In the genomic region with DNA sequence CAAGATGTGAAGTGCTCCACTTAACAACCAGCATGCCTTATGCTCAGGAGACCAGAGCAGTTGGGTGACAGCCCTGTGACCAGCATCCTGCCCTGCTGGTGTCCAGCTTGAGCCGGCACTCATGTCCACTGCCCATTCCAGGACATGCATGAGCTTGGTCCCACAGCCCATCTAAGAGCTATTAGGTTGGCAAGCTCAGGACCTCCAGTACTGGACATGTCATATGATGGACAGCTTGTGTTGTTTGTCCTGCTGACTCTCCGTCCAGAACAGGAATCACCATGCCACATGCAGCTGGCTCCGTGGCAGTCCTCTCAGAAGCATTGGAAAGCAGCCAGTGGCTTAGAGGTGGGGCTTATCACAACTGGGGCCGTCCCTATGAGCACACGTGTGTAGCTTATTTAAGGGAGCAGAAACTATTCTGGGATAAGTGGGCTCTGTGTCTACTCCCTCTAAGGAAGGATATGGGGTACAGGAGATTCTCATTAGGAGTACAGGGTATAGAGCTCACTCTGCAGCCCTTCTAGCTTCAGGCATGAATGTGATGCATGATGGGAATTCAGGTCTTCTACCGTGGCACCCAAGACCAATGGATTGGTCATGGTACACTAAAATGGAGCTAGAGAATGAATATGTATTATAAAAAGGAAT, we compare ENCODE assay signal across 10 mouse cellular contexts.
DNase-seq lines count a peak whose midpoint lies in the region; ATAC-seq and TF ChIP-seq lines count a peak whose summit lies in the region.
"Had no signal": no experiment of that assay in that cellular context is flagged by ENCODE, and none has a peak within 500 bp of the region (broad histone marks: within the 10 kb centered on the region; RNA-seq: fewer than 3 reads in every experiment).

No protein-coding gene starts in this region.

- H3K27ac ChIP-seq in lung, embryonic 14.5 days (ENCODE audit: low read depth): no peak overlapping the region
- H3K27ac ChIP-seq in lung, postnatal 0 days (ENCODE audit: low read length): no peak overlapping the region
- H3K27ac ChIP-seq in embryonic facial prominence, embryonic 14.5 days (replicated peaks; ENCODE audit: low read depth, low read length): no peak overlapping the region
- no peak overlapping the region for H3K27ac ChIP-seq in midbrain, embryonic 15.5 days

- H3K27me3 ChIP-seq in lung, embryonic 14.5 days (ENCODE audit: insufficient read depth, low read length): no peaks in the 10 kb centered on the region
- H3K27me3 ChIP-seq in lung, postnatal 0 days (replicated peaks; ENCODE audit: insufficient read depth, low read length): no peaks in the 10 kb centered on the region
- no peaks in the 10 kb centered on the region for H3K27me3 ChIP-seq in embryonic facial prominence, embryonic 14.5 days (replicated peaks; ENCODE audit: control insufficient read depth, insufficient read depth, low read length)
- no peaks in the 10 kb centered on the region for H3K27me3 ChIP-seq in midbrain, embryonic 15.5 days (replicated peaks)

- 42% methylated on average over 6 of the region's 6 CpGs for WGBS in lung, embryonic 14.5 days
- 38% methylated on average over 6 of the region's 6 CpGs for WGBS in lung, postnatal 0 days
- WGBS in embryonic facial prominence, embryonic 14.5 days: 44% methylated on average over 6 of the region's 6 CpGs
- 43% methylated on average over 6 of the region's 6 CpGs for WGBS in midbrain, embryonic 15.5 days

- no peak for TF ChIP-seq CTCF in lung, embryonic 14.5 days (IDR thresholded peaks at IDR 0.05; ENCODE audit: low read depth)
- no peak for TF ChIP-seq CTCF in lung, postnatal 0 days (IDR thresholded peaks at IDR 0.05)

- no peak for ATAC-seq in lung, embryonic 14.5 days (ENCODE audit: insufficient read depth)
- no peak; the same call in 1 of the 2 replicates for ATAC-seq in lung, postnatal 0 days
- ATAC-seq in embryonic facial prominence, embryonic 14.5 days (ENCODE audit: low read depth): peak; percentile 88
- peak; percentile 73 for ATAC-seq in midbrain, embryonic 15.5 days (replicated peaks)

- H3K4me2 ChIP-seq in lung, embryonic 14.5 days: no peak overlapping the region
- H3K4me2 ChIP-seq in lung, postnatal 0 days (replicated peaks; ENCODE audit: low read depth, low read length): no peak overlapping the region
- no peak overlapping the region for H3K4me2 ChIP-seq in embryonic facial prominence, embryonic 14.5 days (ENCODE audit: low read depth, low read length)
- no peak overlapping the region for H3K4me2 ChIP-seq in midbrain, embryonic 15.5 days

- no peaks in the 10 kb centered on the region for H3K4me1 ChIP-seq in lung, embryonic 14.5 days (ENCODE audit: insufficient read depth)
- H3K4me1 ChIP-seq in lung, postnatal 0 days (ENCODE audit: insufficient read depth, low read depth, low read length): no peaks in the 10 kb centered on the region
- H3K4me1 ChIP-seq in embryonic facial prominence, embryonic 14.5 days (ENCODE audit: control insufficient read depth, insufficient read depth, low read length): 0 out of 2 replicates have a peak, but pooled peaks cover 5% of the 10 kb centered on the region
- peaks cover 22% of the 10 kb centered on the region for H3K4me1 ChIP-seq in midbrain, embryonic 15.5 days

- intact Hi-C loops in heart, postnatal 25 days (cut with DNase I): no loop called here

- no peaks in the 10 kb centered on the region for H3K9me3 ChIP-seq in lung, embryonic 14.5 days (ENCODE audit: low read depth, low read length)
- no peaks in the 10 kb centered on the region for H3K9me3 ChIP-seq in lung, postnatal 0 days (ENCODE audit: low read length)
- H3K9me3 ChIP-seq in embryonic facial prominence, embryonic 14.5 days (ENCODE audit: control insufficient read depth, low read length): no peaks in the 10 kb centered on the region
- H3K9me3 ChIP-seq in midbrain, embryonic 15.5 days: no peaks in the 10 kb centered on the region

- H3K4me3 ChIP-seq in lung, embryonic 14.5 days (ENCODE audit: low read depth, low read length): no peak overlapping the region
- no peak overlapping the region for H3K4me3 ChIP-seq in lung, postnatal 0 days (ENCODE audit: low read depth, low read length)
- H3K4me3 ChIP-seq in embryonic facial prominence, embryonic 14.5 days (ENCODE audit: low read depth, low read length): no peak overlapping the region
- no peak overlapping the region for H3K4me3 ChIP-seq in midbrain, embryonic 15.5 days

- no peaks in the 10 kb centered on the region for H3K36me3 ChIP-seq in lung, embryonic 14.5 days (ENCODE audit: insufficient read depth)
- H3K36me3 ChIP-seq in lung, postnatal 0 days (ENCODE audit: insufficient read depth, low read length): no peaks in the 10 kb centered on the region
- no peaks in the 10 kb centered on the region for H3K36me3 ChIP-seq in embryonic facial prominence, embryonic 14.5 days (ENCODE audit: control insufficient read depth, insufficient read depth, low read length)
- H3K36me3 ChIP-seq in midbrain, embryonic 15.5 days (replicated peaks): no peaks in the 10 kb centered on the region
- H3K36me3 ChIP-seq: G1E had no signal

- no peak overlapping the region for H3K9ac ChIP-seq in lung, embryonic 14.5 days
- H3K9ac ChIP-seq in lung, postnatal 0 days (replicated peaks; ENCODE audit: low read depth): no peak overlapping the region
- H3K9ac ChIP-seq in embryonic facial prominence, embryonic 14.5 days (ENCODE audit: low read depth, low read length): no peak overlapping the region
- H3K9ac ChIP-seq in midbrain, embryonic 15.5 days: no peak overlapping the region

- peak; percentile 3 for DNase-seq in heart, adult 8-10 months (ENCODE audit: low spot score)
- no peak for DNase-seq in heart, postnatal 25 days (ENCODE audit: low spot score)
- peak; percentile 22 for DNase-seq in lung, embryonic 14.5 days
- no peak for DNase-seq in lung, postnatal 0 days (ENCODE audit: low spot score)
- peak; percentile 71 for DNase-seq in embryonic facial prominence, embryonic 14.5 days (ENCODE audit: low spot score)
- no peak for DNase-seq in left cerebral cortex, adult 8-10 months (ENCODE audit: low spot score in 2 of 2)
- DNase-seq: right cerebral cortex, postnatal 25 days; thymus, adult 18-20 months had no signal

- no peak for TF ChIP-seq EP300 in lung, postnatal 0 days (IDR thresholded peaks at IDR 0.05)

Comparison
In these comparisons a context has a peak if more than half of its experiments do, and no peak if none do; other contexts are left out.
1. DNase-seq: peak in heart, adult 8-10 months (single experiment), lung, embryonic 14.5 days (single experiment) and embryonic facial prominence, embryonic 14.5 days (single experiment); none in heart, postnatal 25 days (single experiment), lung, postnatal 0 days (single experiment) and left cerebral cortex, adult 8-10 months (0 of 2).
2. ATAC-seq: peak in embryonic facial prominence, embryonic 14.5 days (single experiment) and midbrain, embryonic 15.5 days (single experiment); none in lung, embryonic 14.5 days (single experiment) and lung, postnatal 0 days (single experiment).